Mouse (Mus musculus): Measurements from ENCODE around the gene Golga2.
"Not testable (repeated sequence)": the region's sequence is repeated elsewhere in the genome, so short reads cannot be mapped to it uniquely, and the experiment has no call there.

The Golga2 gene

GRCm38 (mm10) chr2:32288371-32288931 lies 1.3 kb downstream of the Golga2 start:
- no peak for DNase-seq (ENCODE audit: low spot score)

GRCm38 (mm10) chr2:32289578-32289977 lies 2.4 kb downstream of the Golga2 start:
- no peak for DNase-seq (ENCODE audit: low spot score)

GRCm38 (mm10) chr2:32294348-32294747 lies 7.2 kb downstream of the Golga2 start:
- peak; percentile 31 for DNase-seq (ENCODE audit: low spot score)

GRCm38 (mm10) chr2:32295285-32295684 lies 8.1 kb downstream of the Golga2 start:
- no peak for DNase-seq (ENCODE audit: low spot score)

GRCm38 (mm10) chr2:32295842-32296241 lies 8.7 kb downstream of the Golga2 start:
- not testable (repeated sequence) for DNase-seq (ENCODE audit: low spot score)

GRCm38 (mm10) chr2:32299469-32299868 lies 12.3 kb downstream of the Golga2 start:
- DNase-seq (ENCODE audit: low spot score): no peak

- DNase-seq (ENCODE audit: low spot score): no peak
Measured at GRCm38 (mm10) chr2:32302952-32303351, 15.8 kb downstream of the Golga2 start.

- DNase-seq (ENCODE audit: low spot score): no peak
Measured at GRCm38 (mm10) chr2:32304145-32304832, 17.1 kb downstream of the Golga2 start.

- no peak for DNase-seq (ENCODE audit: low spot score)
Measured at GRCm38 (mm10) chr2:32305668-32306067, 18.5 kb downstream of the Golga2 start.

GRCm38 (mm10) chr2:32306176-32306575 lies 19.0 kb downstream of the Golga2 start:
- DNase-seq (ENCODE audit: low spot score): no peak

GRCm38 (mm10) chr2:32307247-32307798 lies 20.1 kb downstream of the Golga2 start:
- no peak for DNase-seq (ENCODE audit: low spot score)

- DNase-seq (ENCODE audit: low spot score): no peak
Measured at GRCm38 (mm10) chr2:32307941-32308760, 21.0 kb downstream of the Golga2 start.

GRCm38 (mm10) chr2:32308870-32309568 lies 21.8 kb downstream of the Golga2 start:
- DNase-seq (ENCODE audit: low spot score): no peak

GRCm38 (mm10) chr2:32310096-32310845 lies 23.1 kb downstream of the Golga2 start:
- DNase-seq (ENCODE audit: low spot score): no peak

GRCm38 (mm10) chr2:32311443-32312317 lies 24.5 kb downstream of the Golga2 start:
- no peak for DNase-seq (ENCODE audit: low spot score)

GRCm38 (mm10) chr2:32312318-32312964 lies 25.3 kb downstream of the Golga2 start:
- DNase-seq (ENCODE audit: low spot score): peak; percentile 64

- DNase-seq (ENCODE audit: low spot score): no peak
Measured at GRCm38 (mm10) chr2:32314831-32315230, 27.6 kb downstream of the Golga2 start.

GRCm38 (mm10) chr2:32315751-32316150 lies 28.6 kb downstream of the Golga2 start:
- no peak for DNase-seq (ENCODE audit: low spot score)

- DNase-seq (ENCODE audit: low spot score): no peak
Measured at GRCm38 (mm10) chr2:32316887-32317656, 29.9 kb downstream of the Golga2 start.
